Mouse (Mus musculus): Measurements from ENCODE around the gene Rps6ka5. TPM values are rescaled to one million over a fixed set of nuclear protein-coding genes. Genes with fewer than 3 reads are reported as not detected.
A peak's percentile ranks its signal among the peaks of the same experiment; 100 is the strongest.

Rps6ka5 gene
- total and polyA plus RNA-seq, 3 experiments, result 0.92 to 3.3 TPM; not detected in 1

DNA sequence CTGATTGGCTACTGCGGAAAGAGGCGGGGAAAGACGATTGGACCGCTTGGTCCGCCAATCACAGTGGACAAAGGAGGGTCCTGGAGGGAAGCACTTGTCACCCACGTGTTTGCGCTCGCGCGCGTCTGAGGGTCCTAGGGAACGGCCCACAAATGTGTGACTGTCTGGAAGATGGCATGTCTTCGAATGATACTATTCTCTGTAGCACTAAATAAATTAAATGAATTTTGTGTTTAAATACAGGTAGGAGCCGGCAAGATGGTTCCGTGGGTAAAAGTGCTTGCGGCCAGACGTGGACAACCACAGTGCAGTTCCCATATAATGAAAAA is 1.4 kb downstream of the Rps6ka5 start (continued):
- TF ChIP-seq MYB (IDR thresholded peaks at IDR 0.05; ENCODE audit: low read depth, low read length), result no peak
- no peak for TF ChIP-seq EP300 (IDR thresholded peaks at IDR 0.05; ENCODE audit: low read depth in 1 of 2, low read length in 2 of 2)
- no peak for TF ChIP-seq MAZ (IDR thresholded peaks at IDR 0.05; ENCODE audit: low read depth, low read length)
- no peak for TF ChIP-seq USF2 (IDR thresholded peaks at IDR 0.05; ENCODE audit: borderline replicate concordance in 1 of 2, insufficient read depth in 1 of 2, low read depth in 1 of 2, low read length in 2 of 2)
- TF ChIP-seq MAX (IDR thresholded peaks at IDR 0.05; ENCODE audit: low read length), result peak; percentile 100
- no peak for TF ChIP-seq GATA1 (IDR thresholded peaks at IDR 0.05; ENCODE audit: low read depth, low read length)
- no peak for TF ChIP-seq TBP (IDR thresholded peaks at IDR 0.05; ENCODE audit: low read depth, low read length)
- TF ChIP-seq USF1 (IDR thresholded peaks at IDR 0.05; ENCODE audit: low read depth, low read length), result peak; percentile 58; the same call in 1 of the 2 replicates
- no peak for TF ChIP-seq TAL1 (IDR thresholded peaks at IDR 0.05; ENCODE audit: low read length)
- no peak for TF ChIP-seq E2F4 (IDR thresholded peaks at IDR 0.05; ENCODE audit: borderline replicate concordance, low read depth, low read length)
- no peak for TF ChIP-seq GABPA (IDR thresholded peaks at IDR 0.05; ENCODE audit: low read depth, low read length)
- TF ChIP-seq RCOR1 (IDR thresholded peaks at IDR 0.05; ENCODE audit: low read depth, low read length), result no peak
- TF ChIP-seq CHD2 (IDR thresholded peaks at IDR 0.05; ENCODE audit: low read length), result no peak
- TF ChIP-seq ZC3H11A (IDR thresholded peaks at IDR 0.05; ENCODE audit: low read depth, low read length), result no peak
- TF ChIP-seq MXI1 (IDR thresholded peaks at IDR 0.05; ENCODE audit: low read depth, low read length), result peak; percentile 98
- no peak for TF ChIP-seq CTCF (IDR thresholded peaks at IDR 0.05 in 2 of 3, conservative IDR thresholded peaks at IDR 0.05 in 1 of 3; ENCODE audit: control insufficient read depth in 1 of 3, insufficient read depth in 1 of 3, low read depth in 2 of 3, low read length in 3 of 3, poor library complexity in 1 of 3, severe bottlenecking in 1 of 3)
- no peak for TF ChIP-seq TCF12 (IDR thresholded peaks at IDR 0.05; ENCODE audit: low read depth, low read length)
- TF ChIP-seq ZKSCAN1 (IDR thresholded peaks at IDR 0.05; ENCODE audit: low read depth, low read length), result no peak
- 0 out of 4 replicates have a peak, but pooled peaks of 1 of the 2 experiments have one; percentile 14 for TF ChIP-seq POLR2A (IDR thresholded peaks at IDR 0.05; ENCODE audit: control insufficient read depth in 1 of 2, insufficient read depth in 1 of 2, low read depth in 1 of 2, low read length in 2 of 2, poor library complexity in 1 of 2)
- no peak for TF ChIP-seq SMC3 (IDR thresholded peaks at IDR 0.05; ENCODE audit: low read depth, low read length)
- TF ChIP-seq POLR2AphosphoS2 (IDR thresholded peaks at IDR 0.05; ENCODE audit: low read length), result no peak
- peak; percentile 19; the same call in 1 of the 2 replicates for TF ChIP-seq ETS1 (IDR thresholded peaks at IDR 0.05; ENCODE audit: low read depth, low read length)
- no peak for TF ChIP-seq ZNF384 (IDR thresholded peaks at IDR 0.05; ENCODE audit: low read depth, low read length)

- no peaks in the 10 kb centered on the region; the same call in 1 of the 2 replicates for H3K79me2 ChIP-seq (ENCODE audit: control insufficient read depth, insufficient read depth, low read length, poor library complexity)
- no peaks in the 10 kb centered on the region for H3K27me3 ChIP-seq (ENCODE audit: control insufficient read depth in 1 of 2, insufficient read depth in 2 of 2, low read length in 2 of 2)
- peak overlapping the region; percentile 74 to 83 for H3K4me3 ChIP-seq (ENCODE audit: control insufficient read depth in 1 of 2, insufficient read depth in 1 of 2, low read depth in 2 of 2, low read length in 2 of 2)
- peaks cover 0 to 7% of the 10 kb centered on the region in 2 experiments; a peak in 2 of 4 replicates for H3K4me1 ChIP-seq (ENCODE audit: control insufficient read depth in 1 of 2, insufficient read depth in 2 of 2, low read length in 2 of 2)
- peaks cover 0 to 8% of the 10 kb centered on the region in 2 experiments; a peak in 2 of 4 replicates for H3K36me3 ChIP-seq (ENCODE audit: control insufficient read depth in 1 of 2, insufficient read depth in 2 of 2, low read length in 2 of 2)
- no peaks in the 10 kb centered on the region for H3K9me3 ChIP-seq (replicated peaks; ENCODE audit: insufficient read depth, low read length)
- peak overlapping the region; percentile 59 for H3K27ac ChIP-seq (ENCODE audit: control insufficient read depth, low read depth, low read length)
- DNase-seq (ENCODE audit: low read depth, low spot score), result peak; percentile 100
- H3K9ac ChIP-seq (ENCODE audit: control insufficient read depth, low read depth, low read length, poor library complexity, severe bottlenecking), result peak overlapping the region; percentile 84
- TF ChIP-seq JUND (IDR thresholded peaks at IDR 0.05; ENCODE audit: low read depth, low read length), result no peak
- peak; percentile 62 for TF ChIP-seq NELFE (IDR thresholded peaks at IDR 0.05; ENCODE audit: low read depth, low read length)
- no peak for TF ChIP-seq MEF2A (IDR thresholded peaks at IDR 0.05; ENCODE audit: extremely low read depth, insufficient replicate concordance, low read depth, low read length, poor library complexity, severe bottlenecking)
- no peak for TF ChIP-seq MAFK (IDR thresholded peaks at IDR 0.05; ENCODE audit: borderline replicate concordance, low read depth, low read length)
- TF ChIP-seq MAX (IDR thresholded peaks at IDR 0.05; ENCODE audit: low read length), result no peak
- no peak for TF ChIP-seq USF2 (IDR thresholded peaks at IDR 0.05; ENCODE audit: borderline replicate concordance in 1 of 2, insufficient read depth in 1 of 2, low read depth in 1 of 2, low read length in 2 of 2)
- TF ChIP-seq MYB (IDR thresholded peaks at IDR 0.05; ENCODE audit: low read depth, low read length), result no peak
- no peak for TF ChIP-seq ZC3H11A (IDR thresholded peaks at IDR 0.05; ENCODE audit: low read depth, low read length)
- no peak; the same call in 1 of the 2 replicates for TF ChIP-seq SMC3 (IDR thresholded peaks at IDR 0.05; ENCODE audit: low read depth, low read length)
- TF ChIP-seq RAD21 (IDR thresholded peaks at IDR 0.05; ENCODE audit: low read depth, low read length), result peak; percentile 4; the same call in 1 of the 2 replicates
- TF ChIP-seq ZMIZ1 (IDR thresholded peaks at IDR 0.05; ENCODE audit: low read depth, low read length), result no peak
- no peak for TF ChIP-seq GABPA (IDR thresholded peaks at IDR 0.05; ENCODE audit: low read depth, low read length)
- peak; percentile 100 for TF ChIP-seq NRF1 (IDR thresholded peaks at IDR 0.05; ENCODE audit: insufficient read depth, low read depth, low read length, poor library complexity, severe bottlenecking)
- TF ChIP-seq MAZ (IDR thresholded peaks at IDR 0.05; ENCODE audit: low read depth, low read length), result no peak; the same call in 1 of the 2 replicates
- peak; percentile 63 for TF ChIP-seq HCFC1 (IDR thresholded peaks at IDR 0.05; ENCODE audit: low read depth, low read length)
- no peak for TF ChIP-seq KAT2A (conservative IDR thresholded peaks at IDR 0.05; ENCODE audit: low read depth, low read length)
- peak; percentile 58 to 60; a peak in 3 of 4 replicates for TF ChIP-seq POLR2A (IDR thresholded peaks at IDR 0.05; ENCODE audit: control insufficient read depth in 1 of 2, insufficient read depth in 1 of 2, low read depth in 1 of 2, low read length in 2 of 2, poor library complexity in 1 of 2)
- no peak for TF ChIP-seq E2F4 (IDR thresholded peaks at IDR 0.05; ENCODE audit: borderline replicate concordance, low read depth, low read length)
Observed at GRCm38 (mm10) chr12:100724606-100725457, 2.0 kb downstream of the Rps6ka5 start.

Data from MEL (cell line).